Mouse (Mus musculus) ES-E14 (cell line): ENCODE results near the gene Xaf1.

Source experiments
- CHD2 ChIP-seq: IDR thresholded peaks from 2 replicates; pipeline ENCODE4 v1.6.1; 2014; ENCODE audit warnings: mild to moderate bottlenecking, low read depth, low read length, inconsistent platforms
- HCFC1 ChIP-seq: IDR thresholded peaks from 2 replicates; pipeline ENCODE4 v1.6.1; 2012; ENCODE audit warnings: low read length, inconsistent platforms, borderline replicate concordance; ENCODE audit not compliant: insufficient read depth
- MAFK ChIP-seq: IDR thresholded peaks from 2 replicates; pipeline ENCODE4 v1.6.1; 2014; ENCODE audit warnings: mild to moderate bottlenecking, low read depth, low read length, inconsistent platforms; ENCODE audit not compliant: insufficient read depth
- ZC3H11A ChIP-seq: IDR thresholded peaks from 2 replicates; pipeline ENCODE4 v1.6.1; 2012; ENCODE audit warnings: low read depth, mild to moderate bottlenecking, inconsistent platforms, low read length, borderline replicate concordance
- ZNF384 ChIP-seq: IDR thresholded peaks from 2 replicates; pipeline ENCODE4 v1.6.1; 2012; ENCODE audit warnings: low read depth, low read length, inconsistent platforms

DNA sequence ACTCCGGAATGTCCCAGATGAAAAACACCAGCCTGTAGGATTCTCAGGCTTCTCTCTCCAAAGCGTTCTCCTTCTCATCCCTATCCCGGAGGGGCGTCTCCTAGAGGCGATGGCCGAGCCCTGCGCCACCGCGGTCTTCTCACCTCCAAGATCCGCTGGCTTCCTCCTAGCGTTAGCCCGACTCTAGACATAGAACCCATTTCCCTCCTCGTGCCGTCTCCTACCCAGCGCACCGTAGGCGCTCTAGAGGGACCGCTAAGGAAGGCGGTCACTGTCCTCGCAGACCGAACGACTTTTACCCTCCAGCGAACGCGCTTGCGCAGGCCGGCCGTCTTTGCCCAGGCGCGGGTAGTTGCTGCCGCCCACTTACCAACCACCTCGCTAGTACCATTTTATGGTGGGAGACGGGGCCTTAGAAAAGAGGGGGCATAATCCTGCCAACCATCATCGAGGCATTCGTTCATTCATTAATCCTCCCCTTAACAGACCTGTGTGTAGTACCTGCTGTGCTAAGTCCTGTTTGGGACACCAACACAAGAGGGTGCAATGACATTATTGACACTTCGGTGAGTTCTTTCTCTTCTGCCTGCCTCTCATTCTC lies 34.4 kb upstream of the Xaf1 start, which contains the start of gene Slc13a5:
- no peak for TF ChIP-seq HCFC1
- TF ChIP-seq CHD2, result no peak
- TF ChIP-seq ZNF384, result no peak
- TF ChIP-seq MAFK, result no peak
- TF ChIP-seq ZC3H11A, result no peak
